Mouse (Mus musculus): ENCODE results near the gene Dapk1.

Dapk1 gene

GRCm38 (mm10) chr13:60740248-60740647 lies 138.5 kb downstream of the Dapk1 start:
- DNase-seq (ENCODE audit: low spot score), result no peak

- DNase-seq (ENCODE audit: low spot score), result no peak
Observed at GRCm38 (mm10) chr13:60742611-60743010, 140.9 kb downstream of the Dapk1 start.

- no peak for DNase-seq (ENCODE audit: low spot score)
Observed at GRCm38 (mm10) chr13:60743381-60744077, 141.8 kb downstream of the Dapk1 start.

GRCm38 (mm10) chr13:60744078-60744460 lies 142.3 kb downstream of the Dapk1 start:
- peak; percentile 77 for DNase-seq (ENCODE audit: low spot score)

GRCm38 (mm10) chr13:60744736-60745135 lies 143.0 kb downstream of the Dapk1 start:
- no peak for DNase-seq (ENCODE audit: low spot score)

- no peak for DNase-seq (ENCODE audit: low spot score)
Observed at GRCm38 (mm10) chr13:60745358-60745757, 143.6 kb downstream of the Dapk1 start.

- peak; percentile 46 for DNase-seq (ENCODE audit: low spot score)
Observed at GRCm38 (mm10) chr13:60746271-60746670, 144.5 kb downstream of the Dapk1 start.

- no peak for DNase-seq (ENCODE audit: low spot score)
Observed at GRCm38 (mm10) chr13:60747201-60747600, 145.5 kb downstream of the Dapk1 start.

- DNase-seq (ENCODE audit: low spot score), result no peak
Observed at GRCm38 (mm10) chr13:60748556-60748955, 146.8 kb downstream of the Dapk1 start.

- no peak for DNase-seq (ENCODE audit: low spot score)
Observed at GRCm38 (mm10) chr13:60750930-60751329, 149.2 kb downstream of the Dapk1 start.

- no peak for DNase-seq (ENCODE audit: low spot score)
Observed at GRCm38 (mm10) chr13:60753216-60753615, 151.5 kb downstream of the Dapk1 start.

GRCm38 (mm10) chr13:60755251-60755650 lies 153.5 kb downstream of the Dapk1 start:
- DNase-seq (ENCODE audit: low spot score), result no peak

- DNase-seq (ENCODE audit: low spot score), result no peak
Observed at GRCm38 (mm10) chr13:60757292-60757691, 155.5 kb downstream of the Dapk1 start.

- peak; percentile 49 for DNase-seq (ENCODE audit: low spot score)
Observed at GRCm38 (mm10) chr13:60759136-60759535, 157.4 kb downstream of the Dapk1 start.

GRCm38 (mm10) chr13:60760392-60760791 lies 158.6 kb downstream of the Dapk1 start:
- no peak for DNase-seq (ENCODE audit: low spot score)

- DNase-seq (ENCODE audit: low spot score), result no peak
Observed at GRCm38 (mm10) chr13:60761161-60761560, 159.4 kb downstream of the Dapk1 start.

GRCm38 (mm10) chr13:60780534-60780933 lies 178.8 kb downstream of the Dapk1 start:
- no peak for DNase-seq (ENCODE audit: low spot score)

- DNase-seq (ENCODE audit: low spot score), result no peak
Observed at GRCm38 (mm10) chr13:60783301-60783700, 181.6 kb downstream of the Dapk1 start.

- DNase-seq (ENCODE audit: low spot score), result no peak
Observed at GRCm38 (mm10) chr13:60786264-60786663, 184.5 kb downstream of the Dapk1 start, which contains the start of gene BC051665. Gene BC051665 (minus strand): TSS chr13:60786364.

GRCm38 (mm10) chr13:60789466-60789865 lies 187.7 kb downstream of the Dapk1 start:
- no peak for DNase-seq (ENCODE audit: low spot score)

- no peak for DNase-seq (ENCODE audit: low spot score)
Observed at GRCm38 (mm10) chr13:60802749-60803148, 201.0 kb downstream of the Dapk1 start, which contains the start of gene Ctsll3. Gene Ctsll3 (minus strand): TSS chr13:60802849.

GRCm38 (mm10) chr13:60809690-60810089 lies 207.9 kb downstream of the Dapk1 start:
- DNase-seq (ENCODE audit: low spot score), result no peak

GRCm38 (mm10) chr13:60812768-60813167 lies 211.0 kb downstream of the Dapk1 start:
- DNase-seq (ENCODE audit: low spot score), result no peak
